Mouse (Mus musculus): ENCODE results near the gene Cbfa2t2. TPM values are rescaled to one million over a fixed set of nuclear protein-coding genes. Genes with fewer than 3 reads are reported as not detected.

Gene Cbfa2t2
- total RNA-seq, 2 experiments from 2014 or later = 45.8 to 60.4 TPM

Other genes with a start within 250 kb of the Cbfa2t2 start
- under 1 TPM; 0.11 to 0.25 TPM for gene Bpifb1, start 245.7 kb upstream of the Cbfa2t2 start, total RNA-seq (2021)
- not detected for gene Bpifb5, start 212.7 kb upstream of the Cbfa2t2 start, total RNA-seq (2021)
- not detected for gene Bpifb9a, start 178.6 kb upstream of the Cbfa2t2 start, total RNA-seq (2021)
- gene Bpifb9b, start 129.3 kb upstream of the Cbfa2t2 start, total RNA-seq (2021) = not detected
- 10 to 100 TPM; 15.9 to 17.9 TPM for gene Cdk5rap1, start 63.5 kb upstream of the Cbfa2t2 start, total RNA-seq (2021)
- 10 to 100 TPM; 29.2 to 30.1 TPM for gene Snta1, start 28.4 kb upstream of the Cbfa2t2 start, total RNA-seq (2021)
- 1 to 10 TPM in 1 of 2 experiments, under 1 TPM in 1; 0.76 to 1.4 TPM for gene 1700003F12Rik, start 110.6 kb downstream of the Cbfa2t2 start, total RNA-seq (2021)
- under 1 TPM in 1 of 2 experiments, not detected in 1; 0.25 TPM for gene Actl10, start 115.3 kb downstream of the Cbfa2t2 start, total RNA-seq (2021)
- gene Necab3, start 122.4 kb downstream of the Cbfa2t2 start, total RNA-seq (2021) = 1 to 10 TPM; 5.1 to 5.9 TPM
- gene E2f1, start 133.4 kb downstream of the Cbfa2t2 start, total RNA-seq (2021) = 10 to 100 TPM; 20.5 to 23.3 TPM
- gene Pxmp4, start 167.2 kb downstream of the Cbfa2t2 start, total RNA-seq (2021) = 10 to 100 TPM; 29.8 to 34.2 TPM
- 1 to 10 TPM; 3.3 to 3.6 TPM for gene Zfp341, start 176.8 kb downstream of the Cbfa2t2 start, total RNA-seq (2021)
- gene 4930519P11Rik, start 177.0 kb downstream of the Cbfa2t2 start, total RNA-seq (2021) = 1 to 10 TPM in 1 of 2 experiments, under 1 TPM in 1; 0.71 to 1.3 TPM
- 100 to 1,000 TPM; 214 to 228 TPM for gene Chmp4b, start 215.2 kb downstream of the Cbfa2t2 start, total RNA-seq (2021)